Mouse (Mus musculus): Measurements from ENCODE around the gene Alox8.

Gene Alox8

DNA sequence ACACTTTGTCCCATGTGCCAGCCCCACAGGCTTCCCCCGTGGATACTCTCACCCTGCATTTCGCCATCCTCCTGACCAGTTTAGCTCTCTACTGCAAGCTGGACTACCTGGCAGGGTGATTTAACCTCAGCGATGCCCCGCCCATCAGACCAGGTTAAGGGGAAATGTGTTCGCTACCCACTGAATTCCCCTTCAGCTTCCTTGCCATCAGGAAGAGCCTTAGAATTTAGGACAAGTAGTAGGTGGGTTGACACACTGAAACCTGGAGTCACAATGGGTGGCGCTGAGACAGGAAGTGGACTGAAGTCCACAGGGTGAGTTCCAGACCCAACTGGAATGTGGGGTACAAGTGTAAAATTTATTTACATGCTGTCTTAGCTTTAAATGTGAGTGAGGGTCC lies at the start of gene Alox8:
TSS of gene Alox8 (minus strand) at position 101 of the 400 bp plus-strand sequence.
- DNase-seq (ENCODE audit: low spot score) = no peak

DNA sequence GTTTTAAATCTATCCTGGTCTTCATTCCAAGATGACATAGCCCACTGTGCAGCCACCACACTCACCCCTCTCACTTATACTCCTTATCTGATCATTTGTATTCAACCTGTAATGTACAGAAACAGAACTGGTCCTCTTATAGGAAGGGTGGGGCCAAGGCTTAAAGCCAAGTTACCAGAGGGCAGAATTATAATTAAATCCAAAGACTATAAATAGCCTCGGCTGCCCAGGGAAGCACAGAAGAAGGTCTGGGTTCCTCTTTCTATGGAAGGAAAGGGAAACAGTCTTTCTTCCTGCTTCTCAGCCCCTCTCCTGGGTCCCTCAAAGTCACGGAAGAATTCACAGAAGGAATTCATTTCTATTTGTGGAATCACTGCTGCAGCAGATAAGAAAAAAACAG lies 48.0 kb upstream of the Alox8 start:
- no peak for DNase-seq (ENCODE audit: low spot score)

DNA sequence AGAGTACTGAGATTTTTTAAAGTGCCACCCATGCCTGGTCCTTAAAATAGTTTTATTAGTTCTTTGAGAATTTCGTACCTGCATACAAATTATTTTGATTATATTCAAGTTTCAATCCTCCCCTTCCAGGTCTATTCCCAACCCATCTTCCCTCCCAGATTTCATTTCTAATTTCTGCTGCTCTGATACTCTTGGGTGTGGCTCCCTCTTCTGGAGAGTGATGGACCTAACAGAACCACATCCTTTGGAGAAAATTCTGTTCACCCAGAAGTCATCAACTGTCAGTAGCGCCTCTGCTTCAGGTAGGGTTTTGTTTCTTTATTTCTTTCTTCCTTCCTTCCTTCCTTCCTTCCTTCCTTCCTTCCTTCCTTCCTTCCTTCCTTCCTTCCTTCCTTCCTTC lies 47.3 kb upstream of the Alox8 start:
- DNase-seq (ENCODE audit: low spot score) = no peak

DNA sequence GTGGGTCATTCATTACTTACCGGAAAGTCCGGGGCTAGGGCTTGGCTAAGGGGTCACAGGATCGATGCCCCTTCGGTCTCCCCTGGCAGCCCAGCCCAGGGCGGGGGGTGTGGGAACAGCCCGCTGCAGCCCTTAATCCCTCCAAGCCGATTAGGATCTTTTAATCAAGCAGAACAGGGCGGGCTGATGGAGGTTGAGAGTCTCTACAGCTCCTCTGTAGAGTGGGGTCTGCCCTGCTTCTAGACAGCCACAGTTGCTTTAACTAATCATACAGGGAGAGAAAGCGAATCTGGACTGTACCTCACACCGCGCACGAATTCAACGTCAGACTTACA lies 39.2 kb upstream of the Alox8 start, which contains the start of gene Gucy2e:
TSS of gene Gucy2e (minus strand) at position 111 of the 335 bp plus-strand sequence.
- DNase-seq (ENCODE audit: low spot score) = no peak

DNA sequence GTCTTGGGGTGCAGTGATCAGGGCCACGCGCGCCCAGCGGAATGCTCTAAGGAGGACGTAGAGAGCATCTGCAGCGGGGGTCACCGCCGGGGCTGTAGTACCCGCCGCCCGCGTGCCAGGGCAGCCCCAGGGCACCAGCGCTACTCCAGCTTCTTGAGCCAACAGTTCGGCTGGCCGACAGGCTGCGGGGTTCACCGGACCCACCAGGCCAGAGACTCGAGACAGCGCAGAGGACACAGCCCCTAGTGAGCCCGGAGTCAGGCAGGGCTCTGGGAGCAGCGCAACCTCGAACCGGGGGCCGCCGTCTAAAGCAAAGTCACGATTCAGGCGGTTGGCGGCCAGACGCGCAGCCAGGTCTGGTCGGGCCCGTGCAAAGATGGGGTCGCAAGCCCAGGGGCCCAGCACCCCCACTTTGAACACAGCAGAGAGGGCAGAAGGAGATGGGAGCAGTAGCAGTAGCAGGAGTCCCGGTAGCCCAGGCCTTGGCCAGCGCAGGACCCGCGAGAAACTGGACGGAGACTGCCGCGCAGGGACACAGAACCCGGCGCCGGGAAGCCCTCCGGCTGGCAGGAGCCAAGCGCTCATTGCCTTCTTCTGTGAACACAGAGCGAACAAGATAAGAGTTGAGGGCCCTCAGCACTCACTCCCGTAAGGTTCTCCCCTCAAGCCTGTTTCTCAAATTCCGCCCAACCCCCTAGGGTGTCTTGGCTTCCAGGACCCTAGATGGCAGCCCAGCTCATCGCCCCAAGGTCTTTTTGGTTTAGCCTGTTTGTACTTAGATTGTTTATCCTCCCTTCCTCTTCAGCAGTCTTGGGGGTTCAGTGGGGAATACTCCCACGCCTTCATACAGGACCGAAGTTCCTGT lies 38.6 kb upstream of the Alox8 start:
- no peak for DNase-seq (ENCODE audit: low spot score)

DNA sequence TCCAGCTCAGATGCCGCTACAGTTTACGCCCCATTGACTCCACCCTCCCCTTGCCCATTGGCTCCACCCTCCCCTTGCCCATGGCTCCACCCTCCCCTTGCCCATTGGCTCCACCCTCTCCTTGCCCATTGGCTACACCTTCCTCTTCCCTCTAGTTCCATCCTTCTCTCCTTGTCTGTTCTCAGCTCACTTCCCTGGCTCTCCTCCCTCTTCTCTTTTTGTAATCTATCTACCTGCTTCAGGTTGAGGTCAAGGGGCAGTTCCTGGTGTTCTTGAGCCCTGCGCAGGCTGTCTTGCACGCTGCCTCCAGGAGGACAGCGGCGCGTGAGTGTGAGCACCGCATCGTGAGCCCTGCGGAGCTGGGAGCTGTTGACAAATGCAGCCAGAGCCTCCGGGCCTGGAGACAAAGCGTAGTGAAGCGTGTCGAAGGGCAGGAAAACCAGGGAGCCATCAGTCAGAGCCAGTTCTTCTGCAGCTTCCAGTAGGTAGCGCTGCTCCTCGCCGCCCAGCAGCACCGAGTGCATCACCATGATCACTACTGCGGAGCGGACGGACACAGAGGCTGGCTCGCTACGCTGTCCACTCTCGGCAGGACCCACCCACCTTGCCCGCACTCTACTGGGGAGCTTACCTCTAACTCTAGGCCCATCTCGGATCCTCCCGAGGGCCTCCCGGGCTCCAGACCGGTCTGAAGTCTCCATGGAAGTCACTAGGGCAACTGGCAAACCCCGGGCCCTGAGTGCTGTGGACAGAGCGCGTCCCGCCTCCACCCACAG lies 37.8 kb upstream of the Alox8 start:
- DNase-seq (ENCODE audit: low spot score) = peak; percentile 13

DNA sequence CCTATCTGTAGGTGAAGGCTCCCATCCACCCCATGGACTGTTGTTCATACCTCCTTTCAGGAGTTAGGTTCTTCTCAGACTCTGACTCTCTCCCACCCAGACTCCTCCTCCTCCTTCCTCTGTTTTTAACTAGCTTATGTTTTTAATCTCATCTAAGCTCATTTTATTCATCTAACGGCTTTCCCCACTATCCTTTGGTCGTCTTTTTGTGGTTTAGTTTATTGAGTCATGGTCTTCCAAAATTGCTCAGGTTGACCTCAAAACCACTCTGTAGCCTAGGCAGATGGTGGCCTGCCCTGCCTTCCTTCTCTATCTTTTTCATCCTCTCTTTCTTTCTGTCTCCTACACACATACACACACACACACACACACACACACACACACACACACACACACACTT lies 35.5 kb upstream of the Alox8 start:
- no peak for DNase-seq (ENCODE audit: low spot score)

DNA sequence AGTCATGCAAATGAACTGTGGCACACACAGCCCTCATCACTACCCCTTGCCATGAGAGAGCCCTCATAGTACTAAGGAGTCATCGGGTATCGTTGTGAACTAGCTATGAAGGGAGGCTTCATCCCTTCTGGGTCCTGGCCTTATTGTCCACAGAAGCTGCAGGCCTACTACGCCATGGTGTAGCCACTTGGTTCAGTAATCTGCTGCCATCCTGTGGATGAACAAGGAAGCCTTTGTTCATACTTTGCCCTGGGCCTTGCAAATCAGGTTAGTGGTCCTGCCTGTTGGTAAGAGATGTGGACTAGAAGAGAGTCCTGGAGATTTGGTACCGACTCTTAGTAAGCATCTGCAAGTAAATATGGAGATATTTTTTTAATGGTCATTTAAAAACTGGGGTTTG lies 32.8 kb upstream of the Alox8 start:
- no peak for DNase-seq (ENCODE audit: low spot score)

DNA sequence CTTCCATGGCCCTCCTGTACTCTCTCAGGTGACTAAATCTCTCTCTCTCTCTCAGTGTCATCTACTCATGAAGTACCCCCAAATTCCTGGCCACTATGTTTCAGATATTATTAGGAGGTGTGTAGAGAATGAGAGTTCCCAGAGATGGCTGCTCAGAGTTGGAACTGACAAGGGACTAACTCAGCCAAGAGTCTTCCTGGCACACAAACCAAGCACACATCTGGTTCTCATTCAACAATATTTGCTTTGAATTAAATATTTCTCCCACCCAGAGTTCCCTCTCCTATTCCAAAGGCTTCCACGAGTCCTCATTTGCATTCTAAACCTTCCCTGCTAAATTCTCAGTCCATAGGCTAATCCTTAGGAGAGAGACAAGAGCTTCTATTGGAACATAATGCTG lies 28.1 kb upstream of the Alox8 start:
- DNase-seq (ENCODE audit: low spot score) = no peak

DNA sequence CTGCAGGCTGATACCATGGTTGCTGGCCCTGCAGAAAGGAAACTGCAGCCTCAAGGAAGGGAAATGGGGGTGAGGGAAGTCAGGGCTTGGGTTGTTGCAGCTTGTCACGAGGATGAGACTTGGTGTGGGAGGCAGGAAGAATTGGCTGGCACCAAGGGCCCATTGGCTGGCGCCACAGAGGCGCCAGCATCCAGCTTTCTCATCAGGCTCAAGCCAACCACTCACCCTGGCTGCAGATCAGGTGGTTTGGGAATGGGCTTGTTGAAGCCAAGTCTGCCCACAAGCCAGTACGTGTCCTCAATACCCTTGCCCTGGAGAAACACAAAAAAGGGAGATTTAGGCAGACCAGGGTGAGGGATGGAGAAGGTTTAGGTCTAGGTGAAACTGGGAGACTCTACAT lies 25.5 kb upstream of the Alox8 start:
- no peak for DNase-seq (ENCODE audit: low spot score)

DNA sequence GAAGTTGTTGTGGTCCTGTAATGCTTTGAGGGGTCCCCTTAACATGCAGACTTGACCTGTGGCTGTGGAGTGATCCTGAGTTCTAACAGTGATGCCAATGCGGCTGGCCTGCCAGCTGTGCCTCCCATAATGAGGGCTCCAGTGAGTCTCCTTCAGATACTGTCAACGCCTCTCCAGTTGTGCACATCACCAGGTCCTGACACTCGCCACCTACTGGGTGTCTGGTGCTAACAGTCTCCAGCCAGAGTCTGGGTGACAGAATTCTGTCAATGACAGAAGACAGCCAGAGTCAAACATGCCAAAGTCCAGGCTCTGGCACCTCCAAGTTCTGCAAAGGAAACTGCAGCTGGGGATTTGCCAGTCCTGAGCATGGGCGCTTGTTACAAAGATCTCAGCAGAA lies 23.4 kb upstream of the Alox8 start:
- no peak for DNase-seq (ENCODE audit: low spot score)

DNA sequence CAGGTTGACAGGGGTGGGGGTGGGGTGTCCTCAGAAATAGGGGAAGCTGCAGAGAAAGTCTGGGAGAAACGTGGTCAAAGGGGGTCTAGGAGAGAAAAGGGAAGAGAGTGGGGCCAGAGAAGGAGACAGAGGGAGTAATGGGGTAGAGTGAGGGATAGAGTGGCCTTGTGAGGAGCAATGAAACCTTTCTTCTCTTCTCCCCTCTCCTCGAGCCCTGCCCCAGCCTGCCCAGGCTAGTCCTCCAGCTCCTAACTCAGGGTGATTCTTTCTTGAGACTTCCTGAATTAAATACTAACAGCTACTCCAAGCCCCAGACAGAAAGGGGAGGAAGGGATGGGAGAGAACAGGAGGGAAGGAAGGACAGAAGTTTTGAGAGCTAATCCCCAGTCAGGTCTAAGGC lies 21.0 kb upstream of the Alox8 start:
- DNase-seq (ENCODE audit: low spot score) = no peak

DNA sequence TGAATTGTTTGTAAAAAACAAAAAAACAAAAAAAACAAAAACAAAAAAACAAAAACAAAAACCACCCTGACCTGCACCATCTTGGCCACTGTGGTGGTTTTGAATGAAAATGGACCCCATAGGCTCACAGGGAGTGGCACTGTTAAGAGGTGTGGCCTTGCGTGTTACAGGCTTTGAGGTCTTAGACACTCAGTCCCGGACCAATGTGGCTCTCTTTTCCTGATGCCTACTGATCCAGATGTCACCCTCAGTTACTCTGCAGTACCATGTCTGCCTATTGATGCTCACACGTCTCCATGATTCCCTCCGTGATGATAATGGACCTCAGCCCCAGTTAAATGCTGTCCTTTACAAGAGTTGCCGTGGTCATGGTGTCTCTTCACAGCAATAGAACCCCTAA lies 19.8 kb upstream of the Alox8 start:
- DNase-seq (ENCODE audit: low spot score) = no peak

DNA sequence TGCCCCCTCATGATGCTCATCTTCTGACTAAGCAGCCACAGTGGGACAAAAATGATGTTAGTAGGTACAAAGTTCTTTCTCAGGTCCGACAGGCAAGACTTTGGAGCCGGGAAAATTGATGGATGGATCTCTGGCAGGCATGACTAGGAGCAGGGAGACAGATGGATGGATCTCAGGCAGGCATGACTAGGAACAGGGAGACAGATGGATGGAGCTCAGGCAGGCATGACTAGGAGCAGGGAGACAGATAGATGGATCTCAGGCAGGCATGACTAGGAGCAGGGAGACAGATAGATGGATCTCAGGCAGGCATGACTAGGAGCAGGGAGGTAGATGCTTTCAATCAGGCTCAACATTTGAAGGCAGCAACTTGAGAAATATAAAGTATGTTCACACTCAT lies 13.8 kb upstream of the Alox8 start:
- no peak for DNase-seq (ENCODE audit: low spot score)

DNA sequence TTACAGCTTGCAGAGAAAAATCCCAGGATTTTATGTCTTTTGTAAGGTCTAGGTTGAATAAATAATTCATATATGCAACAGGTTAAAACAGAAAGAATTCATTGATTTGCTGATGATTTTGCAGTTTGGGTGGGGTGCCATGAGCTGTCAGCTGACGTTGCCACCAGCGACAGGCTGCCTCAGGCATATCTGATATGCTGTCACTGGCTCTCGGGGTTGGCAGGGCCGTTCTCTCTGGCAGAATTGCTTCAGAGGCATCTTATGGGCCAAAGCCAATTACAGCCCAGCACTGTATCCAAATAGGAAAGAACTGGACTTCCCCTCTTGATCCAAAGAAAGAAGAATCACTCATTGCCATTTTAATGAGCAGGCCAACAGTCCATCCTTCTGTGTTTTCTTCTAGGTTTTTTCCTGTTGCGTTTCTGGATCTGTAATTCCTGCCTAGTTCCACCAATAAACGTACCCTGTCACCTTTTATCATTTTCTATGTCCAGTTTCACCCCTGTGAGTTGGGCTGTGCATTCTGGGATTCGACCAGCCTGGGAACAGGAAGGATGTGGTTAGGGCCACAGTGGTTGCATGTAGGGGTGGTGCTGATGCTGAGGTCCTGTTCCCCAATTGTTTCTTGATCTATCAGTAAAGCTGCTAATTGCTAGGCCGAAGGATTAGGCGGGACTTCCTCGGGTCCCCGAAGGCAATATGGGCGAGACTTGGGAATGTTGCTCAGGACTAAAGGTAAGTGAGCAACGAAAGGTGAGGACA lies 5.0 kb upstream of the Alox8 start:
- DNase-seq (ENCODE audit: low spot score) = no peak

DNA sequence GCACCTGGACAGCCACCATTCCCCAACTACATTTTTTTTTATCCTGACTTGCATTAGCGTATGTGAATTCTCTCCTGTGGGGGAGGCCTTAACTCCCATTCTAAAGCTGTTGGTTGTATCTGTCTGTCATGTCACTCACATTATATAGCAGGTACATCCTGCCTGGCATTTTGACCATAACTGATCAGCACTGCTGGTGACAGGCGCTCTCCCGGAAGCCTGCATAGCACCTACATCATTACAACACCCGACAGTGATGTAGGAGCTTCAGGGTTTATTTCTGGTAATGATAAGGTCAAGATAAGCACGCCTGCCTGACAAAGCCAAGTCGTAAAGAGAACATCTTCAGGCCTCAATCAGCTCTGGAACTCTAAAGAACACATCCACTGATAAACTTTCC lies 2.6 kb upstream of the Alox8 start:
- DNase-seq (ENCODE audit: low spot score) = no peak

DNA sequence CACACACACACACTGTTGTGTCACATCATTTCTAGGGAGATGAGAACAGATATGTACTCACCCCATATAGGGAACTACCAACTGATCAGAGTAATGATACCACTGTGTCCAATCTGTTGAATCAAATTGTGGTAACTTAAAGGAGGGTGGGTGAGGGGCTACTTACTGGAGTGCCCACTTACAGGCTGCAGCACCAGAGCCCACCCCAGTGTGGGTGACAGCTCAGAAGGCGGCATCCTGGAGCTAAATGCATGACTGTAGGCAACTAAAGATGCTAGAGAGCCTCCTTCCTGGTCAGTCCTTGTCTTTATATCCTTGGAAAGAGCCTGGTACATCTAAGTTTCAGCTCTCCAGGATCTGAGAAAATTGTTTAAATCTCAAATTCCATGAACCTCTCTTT lies 1.6 kb upstream of the Alox8 start:
- DNase-seq (ENCODE audit: low spot score) = no peak

DNA sequence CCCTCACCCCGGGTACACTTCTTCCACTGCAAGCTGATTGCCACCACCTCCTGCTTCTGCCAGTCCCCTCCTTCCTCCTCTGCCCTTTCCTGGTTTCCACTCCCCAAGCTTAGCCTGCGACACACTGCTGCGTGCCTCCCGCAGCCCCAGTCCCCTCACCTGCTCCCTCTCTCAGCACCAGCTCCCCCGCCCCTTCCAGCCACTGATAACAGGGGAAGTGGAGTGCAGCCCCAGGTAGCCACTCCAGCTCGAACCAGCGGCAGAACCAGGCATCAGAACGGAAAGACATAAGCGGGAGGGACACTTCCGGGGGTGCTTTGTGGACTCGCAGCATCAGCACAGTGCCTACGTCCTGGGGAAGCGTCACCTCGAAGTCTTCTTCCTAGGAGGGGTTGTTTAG lies 449 bp downstream of the Alox8 start:
- DNase-seq (ENCODE audit: low spot score) = no peak

DNA sequence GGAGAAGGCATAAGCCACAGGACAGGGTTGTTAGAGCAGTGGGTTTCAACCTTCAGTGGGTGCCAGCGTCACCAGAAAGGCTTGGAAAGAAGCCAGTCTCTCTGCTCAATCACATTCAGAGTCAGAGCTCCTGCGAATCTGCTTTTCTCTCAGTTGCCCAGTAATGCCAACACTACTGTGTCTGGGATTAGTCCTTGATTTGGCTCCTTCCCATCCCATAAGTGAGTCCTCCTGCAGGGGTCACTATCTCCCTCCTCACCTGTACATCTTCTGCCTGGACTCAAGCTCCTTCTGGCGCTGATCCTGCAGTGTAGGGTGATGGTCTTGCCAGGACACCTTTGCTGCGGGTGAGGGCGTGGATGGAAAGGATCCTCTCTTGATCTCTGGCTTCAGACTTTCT lies 877 bp downstream of the Alox8 start:
- no peak for DNase-seq (ENCODE audit: low spot score)

DNA sequence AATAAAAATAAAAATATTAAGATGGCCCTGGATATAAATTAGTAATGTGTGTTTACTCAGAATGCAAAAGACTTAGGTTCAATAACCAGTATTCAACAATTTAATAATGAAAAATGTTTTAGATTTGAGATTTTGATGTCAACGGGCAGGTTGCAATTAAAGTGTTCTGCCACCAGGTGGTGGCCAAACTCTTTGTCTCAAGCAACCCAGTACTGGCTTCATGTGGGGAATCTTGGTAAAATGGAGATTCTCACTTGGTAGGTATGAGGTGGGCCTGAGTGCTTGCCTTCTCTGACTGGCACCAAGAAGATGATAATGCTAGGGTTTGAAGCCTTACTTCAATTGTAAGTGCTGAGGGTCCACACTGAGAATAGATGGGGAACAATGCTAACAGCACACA lies 4.8 kb downstream of the Alox8 start:
- no peak for DNase-seq (ENCODE audit: low spot score)

DNA sequence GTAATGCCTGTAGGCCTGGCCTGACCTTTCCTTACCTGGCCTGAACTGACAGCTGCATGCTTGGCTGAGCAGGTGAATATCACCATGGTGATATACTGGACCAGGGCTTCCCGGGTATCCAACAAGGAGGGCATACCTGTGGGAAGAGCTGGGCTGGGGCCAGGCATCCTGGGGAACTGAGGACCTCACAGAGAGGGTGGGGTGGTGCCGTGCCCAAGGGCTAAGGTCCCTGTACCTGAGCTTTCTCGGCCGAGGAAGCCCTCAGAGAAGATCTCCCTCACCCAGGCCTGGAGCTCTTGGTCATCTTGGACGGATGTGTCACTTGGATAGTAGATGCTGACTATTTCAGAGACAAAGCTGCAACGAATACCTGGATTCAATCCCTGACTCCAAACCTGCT lies 11.7 kb downstream of the Alox8 start:
- DNase-seq (ENCODE audit: low spot score) = no peak

DNA sequence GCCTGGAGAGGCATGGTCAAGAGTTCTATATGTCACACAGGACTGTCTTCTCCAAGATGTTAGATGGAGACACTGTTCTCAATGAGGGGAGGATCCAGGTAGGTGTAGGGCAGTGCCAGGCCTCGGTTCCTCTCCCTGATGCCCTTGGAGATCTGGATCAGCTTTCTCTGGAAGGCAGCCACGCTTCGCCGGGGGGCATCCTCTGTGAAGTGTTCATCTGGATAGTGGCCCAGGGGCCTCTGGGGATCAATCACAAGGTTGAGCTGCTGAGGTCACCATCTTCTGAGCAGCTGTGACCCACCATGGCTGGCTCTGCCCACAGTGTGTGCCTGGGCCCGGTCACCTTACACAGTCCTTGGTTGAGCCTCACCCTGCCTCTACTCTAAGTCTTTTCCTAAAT lies 12.6 kb downstream of the Alox8 start:
- no peak for DNase-seq (ENCODE audit: low spot score)

DNA sequence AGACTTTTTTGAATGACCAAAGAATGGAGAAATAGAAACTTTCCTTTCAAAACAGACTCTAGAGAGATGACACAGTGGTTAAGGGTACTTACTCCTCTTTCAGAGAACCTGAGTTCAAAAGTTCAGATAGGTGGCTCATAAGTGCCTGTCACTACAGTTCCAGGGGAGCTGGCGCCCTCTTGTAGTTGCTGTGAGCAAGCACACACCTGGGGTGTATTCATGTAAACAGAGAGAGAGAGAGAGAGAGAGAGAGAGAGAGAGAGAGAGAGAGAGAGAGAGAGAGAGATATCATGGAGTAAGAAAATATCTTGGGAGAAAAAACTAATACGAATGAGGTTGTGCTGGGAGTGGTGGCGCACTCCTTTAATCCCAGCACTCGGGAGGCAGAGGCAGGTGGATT lies 17.5 kb downstream of the Alox8 start:
- no peak for DNase-seq (ENCODE audit: low spot score)

Measured in ovary, postnatal 10 days (tissue).